Mouse (Mus musculus): ENCODE data around the gene Gas6. TPM values are rescaled to one million over a fixed set of nuclear protein-coding genes. Genes with fewer than 3 reads are reported as not detected.
A peak's percentile ranks its signal among the peaks of the same experiment; 100 is the strongest.

Gas6 gene
- polyA plus RNA-seq, 1 experiment from 2014 or later = 222 TPM

DNA sequence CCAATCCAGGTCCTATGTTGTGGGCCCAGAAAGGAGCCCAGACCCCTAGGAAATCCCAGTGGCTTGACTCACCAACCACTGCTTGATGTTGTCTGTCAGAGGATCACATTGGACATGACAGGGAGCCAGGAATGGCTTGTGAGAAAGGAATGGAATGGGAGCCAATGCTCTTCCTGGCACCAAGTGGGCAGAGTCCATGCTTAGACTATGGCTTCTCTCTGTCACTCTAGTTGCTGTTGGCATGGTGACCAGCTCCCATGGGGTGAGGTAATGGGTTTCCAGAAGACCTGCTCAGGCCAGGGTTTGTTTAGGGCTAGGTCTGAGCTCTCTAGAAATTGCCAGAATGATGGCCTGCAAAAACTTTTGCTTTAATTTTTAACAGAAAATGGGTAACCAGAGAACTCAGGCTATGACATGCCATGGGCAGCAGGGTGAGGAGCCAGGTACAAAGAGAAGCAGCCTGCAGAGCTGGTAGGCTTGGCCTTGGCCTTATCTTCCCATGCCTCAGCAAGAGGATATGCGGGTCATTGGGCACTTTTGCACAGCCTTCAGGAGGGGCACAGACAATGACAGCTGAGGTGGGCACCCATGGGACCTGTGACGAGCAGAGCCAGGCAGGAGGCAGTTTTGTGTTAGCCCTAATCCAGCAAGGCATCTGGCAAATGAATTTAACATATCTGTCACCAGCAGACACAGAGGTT lies 12.0 kb downstream of the Gas6 start:
- Histone ChIP-seq H3K4me2 (no peak overlapping the region), H3K4me1 (replicated peaks) (peaks cover 33% of the 10 kb centered on the region), H3K27me3 (no peaks in the 10 kb centered on the region), H3K9ac (no peak overlapping the region), H3K36me3 (peaks cover 51% of the 10 kb centered on the region), H3K4me3 (no peak overlapping the region), H3K27ac (no peak overlapping the region; the same call in 1 of the 2 replicates), H3K9me3 (replicated peaks) (no peaks in the 10 kb centered on the region)
- no peak for ATAC-seq (replicated peaks; ENCODE audit: insufficient number of reproducible peaks, insufficient read depth, low FRiP score, low read depth)
- 81% methylated on average over 2 of the region's 2 CpGs for WGBS

DNA sequence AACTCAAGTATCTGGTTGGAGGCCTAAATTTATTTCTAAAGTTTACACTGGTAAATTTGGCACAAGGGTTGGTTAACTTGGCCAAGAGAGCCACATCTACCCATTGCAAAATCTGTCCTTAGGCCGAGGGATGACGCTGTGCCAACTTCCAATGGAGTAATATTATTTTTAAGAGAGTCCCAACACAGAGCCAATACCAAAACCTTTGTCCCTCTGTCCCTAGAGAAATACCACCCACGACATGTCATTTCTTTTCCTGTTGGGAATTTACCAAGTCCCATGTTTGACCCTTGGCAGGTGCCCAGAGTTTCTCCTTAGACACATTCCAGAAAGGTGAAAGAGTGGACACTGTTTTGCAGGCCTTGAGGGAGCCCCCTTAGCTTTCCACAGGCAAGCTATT lies 12.7 kb downstream of the Gas6 start:
- Histone ChIP-seq H3K36me3 (peaks cover 58% of the 10 kb centered on the region), H3K27ac (no peak overlapping the region; the same call in 1 of the 2 replicates), H3K9me3 (replicated peaks) (no peaks in the 10 kb centered on the region), H3K9ac (no peak overlapping the region), H3K4me2 (no peak overlapping the region), H3K4me1 (replicated peaks) (peaks cover 27% of the 10 kb centered on the region), H3K27me3 (no peaks in the 10 kb centered on the region), H3K4me3 (no peak overlapping the region)
- ATAC-seq (replicated peaks; ENCODE audit: insufficient number of reproducible peaks, insufficient read depth, low FRiP score, low read depth) = no peak
- WGBS = 80% methylated on average over 3 of the region's 3 CpGs

DNA sequence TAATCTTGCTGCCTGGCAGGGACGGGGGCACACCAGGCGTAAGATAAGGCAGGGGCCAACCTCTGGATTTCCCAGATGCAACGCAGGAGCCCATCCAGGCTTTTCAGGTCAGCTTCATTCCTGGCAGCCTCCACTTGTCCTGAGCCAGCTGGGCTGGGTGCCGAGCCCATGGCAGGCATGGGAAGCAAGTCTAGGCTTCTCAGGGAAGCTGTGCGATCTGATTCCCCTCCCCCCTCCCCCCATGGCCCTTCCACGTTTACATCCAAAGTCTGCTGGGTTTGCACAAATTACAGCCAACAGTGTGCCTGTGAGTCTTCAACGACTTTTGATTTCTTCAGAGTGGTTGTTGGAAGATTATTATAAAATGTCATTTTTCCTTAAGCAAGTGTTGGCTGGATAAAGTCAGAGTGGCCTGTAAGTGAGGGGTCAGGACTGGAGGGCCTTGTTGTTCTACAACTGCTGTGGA lies 13.2 kb downstream of the Gas6 start:
- no peak for ATAC-seq (replicated peaks; ENCODE audit: insufficient number of reproducible peaks, insufficient read depth, low FRiP score, low read depth)

DNA sequence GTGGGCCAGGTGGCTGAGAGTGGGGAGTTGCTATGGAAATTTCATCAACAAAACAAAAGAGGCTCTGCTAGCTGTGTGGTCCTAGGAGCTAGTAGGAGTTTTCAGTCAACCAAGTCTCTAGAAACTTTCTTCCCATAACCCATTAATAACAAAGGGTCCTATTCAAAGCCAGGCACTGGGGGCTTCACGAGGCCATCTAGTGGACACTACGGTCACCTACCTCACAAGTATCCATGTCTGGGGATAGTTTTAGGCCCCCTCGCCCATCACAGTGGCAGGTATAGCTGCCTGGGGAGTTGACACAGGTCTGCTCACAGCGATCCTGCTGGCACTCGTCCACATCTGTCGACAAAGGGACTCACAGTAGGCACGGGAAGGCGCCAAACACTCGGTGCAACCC lies 18.4 kb downstream of the Gas6 start:
- no peaks in the 10 kb centered on the region for H3K27me3 ChIP-seq
- H3K4me1 ChIP-seq (replicated peaks) = peaks cover 18% of the 10 kb centered on the region
- H3K9ac ChIP-seq = no peak overlapping the region
- H3K36me3 ChIP-seq = peaks cover 69% of the 10 kb centered on the region
- H3K4me2 ChIP-seq = no peak overlapping the region
- ATAC-seq (replicated peaks; ENCODE audit: insufficient number of reproducible peaks, insufficient read depth, low FRiP score, low read depth) = no peak
- H3K27ac ChIP-seq = no peak overlapping the region; the same call in 1 of the 2 replicates
- 51% methylated on average over 9 of the region's 9 CpGs for WGBS
- H3K9me3 ChIP-seq (replicated peaks) = no peaks in the 10 kb centered on the region
- H3K4me3 ChIP-seq = no peak overlapping the region

More for the DNA sequence above, 13.2 kb downstream of the Gas6 start:
- no peak overlapping the region for H3K4me2 ChIP-seq
- no peaks in the 10 kb centered on the region for H3K9me3 ChIP-seq (replicated peaks)
- H3K9ac ChIP-seq = no peak overlapping the region
- no peaks in the 10 kb centered on the region for H3K27me3 ChIP-seq
- H3K4me3 ChIP-seq = no peak overlapping the region
- peaks cover 63% of the 10 kb centered on the region for H3K36me3 ChIP-seq
- 57% methylated on average over 7 of the region's 7 CpGs for WGBS
- peak overlapping the region; percentile 13; the same call in 1 of the 2 replicates for H3K27ac ChIP-seq
- H3K4me1 ChIP-seq (replicated peaks) = peaks cover 22% of the 10 kb centered on the region

DNA sequence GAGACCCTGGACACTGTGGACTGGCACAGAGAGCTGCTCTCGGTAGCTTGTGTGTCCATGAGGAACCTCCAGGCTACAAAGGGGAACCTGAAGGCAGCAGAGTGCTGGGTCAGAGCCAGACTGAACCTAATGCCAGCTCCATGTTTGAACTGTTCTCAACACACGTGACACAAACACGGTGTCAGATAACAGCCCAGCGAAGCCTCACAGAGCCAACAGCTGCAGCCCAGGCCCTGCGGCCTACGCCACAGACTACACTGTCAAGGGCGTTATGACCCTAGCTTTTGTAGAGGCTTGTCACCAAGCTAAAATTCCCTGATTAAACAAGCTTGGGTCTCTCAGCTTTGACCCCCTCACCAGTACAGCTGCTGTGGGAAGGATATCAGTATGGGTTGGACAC lies 22.0 kb downstream of the Gas6 start:
- ATAC-seq (replicated peaks; ENCODE audit: insufficient number of reproducible peaks, insufficient read depth, low FRiP score, low read depth) = peak; percentile 91
- WGBS = 48% methylated on average over 7 of the region's 7 CpGs

DNA sequence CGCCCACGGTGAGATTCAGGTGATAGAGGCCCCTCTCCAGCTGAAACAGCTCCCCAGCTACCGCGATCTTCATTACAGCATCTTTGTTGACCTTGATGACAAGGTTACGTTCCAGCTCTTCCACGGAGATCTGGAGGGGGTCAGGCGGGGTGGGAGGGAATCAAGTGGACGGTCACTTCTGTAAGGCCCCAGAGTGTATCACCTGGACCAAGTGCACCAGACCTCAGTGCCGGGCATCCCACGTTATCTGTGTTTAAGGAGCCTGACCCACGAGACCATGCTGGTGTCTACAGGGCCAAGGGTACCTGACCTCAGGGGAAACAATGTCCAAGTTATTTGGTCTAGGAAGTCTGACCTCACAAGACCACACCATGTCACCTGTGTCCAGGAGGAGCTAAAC lies 22.8 kb downstream of the Gas6 start:
- 68% methylated on average over 11 of the region's 11 CpGs for WGBS
- H3K36me3 ChIP-seq = peaks cover 80% of the 10 kb centered on the region
- no peak for ATAC-seq (replicated peaks; ENCODE audit: insufficient number of reproducible peaks, insufficient read depth, low FRiP score, low read depth)

More for the DNA sequence above, 22.0 kb downstream of the Gas6 start:
- peak overlapping the region; percentile 83 for H3K27ac ChIP-seq
- H3K27me3 ChIP-seq = no peaks in the 10 kb centered on the region
- no peak overlapping the region for H3K4me2 ChIP-seq
- H3K9ac ChIP-seq = no peak overlapping the region
- peaks cover 17% of the 10 kb centered on the region for H3K4me1 ChIP-seq (replicated peaks)
- H3K4me3 ChIP-seq = no peak overlapping the region
- H3K9me3 ChIP-seq (replicated peaks) = no peaks in the 10 kb centered on the region
- peaks cover 80% of the 10 kb centered on the region for H3K36me3 ChIP-seq

DNA sequence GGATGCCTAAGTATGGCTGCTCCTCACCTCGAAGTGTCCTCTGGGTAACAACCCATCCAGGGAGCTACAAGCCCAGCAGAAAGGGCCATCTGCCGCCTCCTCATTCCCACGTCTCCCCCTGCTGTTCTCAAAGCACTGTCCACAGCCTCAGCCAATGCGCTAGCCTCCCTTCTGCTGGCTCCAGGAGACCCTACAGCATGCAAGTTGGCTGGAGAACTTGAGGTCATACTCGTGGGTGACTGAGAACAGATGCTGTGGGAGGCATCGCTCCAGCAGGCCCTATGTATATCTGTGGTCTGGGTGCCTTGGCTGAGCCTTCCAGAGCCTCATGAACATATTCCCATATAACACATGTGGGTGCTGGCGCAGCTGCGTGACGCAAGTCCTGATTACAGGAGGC lies 25.6 kb downstream of the Gas6 start:
- H3K27me3 ChIP-seq = no peaks in the 10 kb centered on the region
- H3K36me3 ChIP-seq = peaks cover 70% of the 10 kb centered on the region
- WGBS = 81% methylated on average over 9 of the region's 9 CpGs
- peaks cover 17% of the 10 kb centered on the region for H3K4me1 ChIP-seq (replicated peaks)
- no peak overlapping the region for H3K9ac ChIP-seq
- H3K4me3 ChIP-seq = no peak overlapping the region
- ATAC-seq (replicated peaks; ENCODE audit: insufficient number of reproducible peaks, insufficient read depth, low FRiP score, low read depth) = no peak
- H3K27ac ChIP-seq = no peak overlapping the region
- H3K9me3 ChIP-seq (replicated peaks) = no peaks in the 10 kb centered on the region
- H3K4me2 ChIP-seq = no peak overlapping the region

More for the DNA sequence above, 22.8 kb downstream of the Gas6 start:
- no peak overlapping the region for H3K9ac ChIP-seq
- no peaks in the 10 kb centered on the region for H3K9me3 ChIP-seq (replicated peaks)
- no peak overlapping the region for H3K4me2 ChIP-seq
- no peaks in the 10 kb centered on the region for H3K27me3 ChIP-seq
- peak overlapping the region; percentile 83; the same call in 1 of the 2 replicates for H3K27ac ChIP-seq
- no peak overlapping the region for H3K4me3 ChIP-seq
- H3K4me1 ChIP-seq (replicated peaks) = peaks cover 17% of the 10 kb centered on the region

DNA sequence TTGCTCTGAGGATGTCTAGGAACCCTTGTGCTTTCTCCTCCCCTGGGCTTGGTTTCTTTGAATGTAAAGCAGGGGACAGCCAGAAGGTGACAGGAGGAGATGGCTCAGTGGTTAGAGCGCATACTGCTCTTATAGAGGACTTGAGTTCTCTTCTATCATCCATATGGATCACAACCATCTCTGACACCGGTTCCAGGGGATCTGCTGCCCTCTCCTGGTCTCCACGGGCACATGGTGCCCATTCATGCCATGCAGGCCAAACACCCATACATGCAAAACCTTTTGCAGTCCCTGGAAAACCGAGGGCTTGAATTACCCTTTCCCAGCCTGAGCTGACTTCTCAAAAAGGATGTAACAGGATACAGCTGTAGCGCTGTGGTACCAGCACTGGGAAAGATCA lies 27.3 kb downstream of the Gas6 start:
- Histone ChIP-seq H3K4me3 (no peak overlapping the region), H3K4me2 (no peak overlapping the region), H3K27ac (no peak overlapping the region), H3K4me1 (replicated peaks) (peaks cover 10% of the 10 kb centered on the region), H3K9me3 (replicated peaks) (no peaks in the 10 kb centered on the region), H3K36me3 (peaks cover 61% of the 10 kb centered on the region), H3K9ac (no peak overlapping the region), H3K27me3 (no peaks in the 10 kb centered on the region)
- 59% methylated on average over 5 of the region's 5 CpGs for WGBS
- ATAC-seq (replicated peaks; ENCODE audit: insufficient number of reproducible peaks, insufficient read depth, low FRiP score, low read depth) = no peak

DNA sequence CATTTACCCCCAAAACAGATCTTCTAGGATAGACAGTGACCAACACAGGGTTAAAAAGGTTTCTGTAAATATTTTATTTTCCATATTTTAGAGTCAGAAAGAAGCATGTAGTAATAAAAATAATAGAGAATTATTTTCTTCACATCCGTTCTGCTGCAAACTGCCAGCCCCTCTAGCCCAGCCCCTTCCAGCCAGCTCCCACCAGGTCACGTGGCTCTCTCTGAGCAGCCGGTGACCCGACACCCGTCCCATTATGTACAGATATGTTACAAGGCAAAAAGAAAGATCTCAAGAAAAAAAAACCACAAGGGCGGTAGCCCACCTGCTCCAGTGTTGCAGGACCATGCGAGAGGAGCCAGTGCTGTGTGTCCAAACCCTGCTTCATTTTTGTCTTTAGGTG lies 29.0 kb downstream of the Gas6 start:
- 56% methylated on average over 7 of the region's 7 CpGs for WGBS

DNA sequence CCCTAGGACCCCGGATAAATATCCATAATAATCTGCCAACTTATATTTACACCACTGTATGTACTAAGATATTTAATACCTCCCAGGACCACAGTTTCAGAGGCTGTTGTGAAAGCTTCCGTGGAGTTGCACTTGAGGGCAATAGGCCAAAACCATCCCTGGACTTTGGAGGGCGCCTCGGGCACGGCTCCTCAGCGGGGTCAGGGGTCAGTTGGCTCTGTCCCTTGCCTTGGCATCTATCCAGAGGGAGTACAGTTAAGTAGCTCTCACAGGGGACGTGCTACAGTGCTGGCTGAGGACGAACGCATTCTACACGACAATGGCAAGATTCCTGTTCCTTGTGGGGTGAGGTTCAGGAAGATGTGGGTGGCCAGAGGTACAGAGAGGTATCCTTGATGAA lies 31.9 kb downstream of the Gas6 start:
- no peaks in the 10 kb centered on the region for H3K27me3 ChIP-seq
- no peaks in the 10 kb centered on the region for H3K9me3 ChIP-seq (replicated peaks)
- H3K36me3 ChIP-seq = peaks cover 23% of the 10 kb centered on the region
- peaks cover 7% of the 10 kb centered on the region for H3K4me1 ChIP-seq (replicated peaks)
- no peak overlapping the region for H3K27ac ChIP-seq
- no peak overlapping the region for H3K4me2 ChIP-seq
- ATAC-seq (replicated peaks; ENCODE audit: insufficient number of reproducible peaks, insufficient read depth, low FRiP score, low read depth) = no peak
- H3K9ac ChIP-seq = no peak overlapping the region
- no peak overlapping the region for H3K4me3 ChIP-seq
- WGBS = 49% methylated on average over 10 of the region's 10 CpGs

More for the DNA sequence above, 29.0 kb downstream of the Gas6 start:
- peaks cover 7% of the 10 kb centered on the region for H3K4me1 ChIP-seq (replicated peaks)
- no peak for ATAC-seq (replicated peaks; ENCODE audit: insufficient number of reproducible peaks, insufficient read depth, low FRiP score, low read depth)
- H3K36me3 ChIP-seq = peaks cover 50% of the 10 kb centered on the region
- no peak overlapping the region for H3K4me2 ChIP-seq
- H3K9ac ChIP-seq = no peak overlapping the region
- no peak overlapping the region for H3K4me3 ChIP-seq
- H3K9me3 ChIP-seq (replicated peaks) = no peaks in the 10 kb centered on the region
- no peaks in the 10 kb centered on the region for H3K27me3 ChIP-seq
- no peak overlapping the region for H3K27ac ChIP-seq

DNA sequence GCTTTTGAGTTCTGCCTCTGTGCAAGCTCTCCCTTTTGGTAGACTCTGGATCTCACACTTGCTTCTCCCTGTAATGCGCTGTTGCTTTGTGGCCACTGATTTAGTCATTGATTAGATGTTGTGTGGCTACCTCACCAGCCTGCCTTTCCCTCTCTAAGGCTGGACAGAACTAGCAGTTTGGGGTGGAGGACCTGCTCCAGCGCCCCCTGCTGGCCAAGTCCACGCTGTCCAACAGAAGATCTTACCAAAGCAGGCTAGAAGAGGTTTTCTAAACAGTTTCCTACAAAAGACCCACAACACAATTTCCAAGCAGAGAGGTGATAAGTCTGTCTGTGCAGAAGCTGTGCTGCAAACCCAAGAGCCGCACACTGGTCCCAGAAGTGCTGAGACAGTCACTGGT lies 32.4 kb downstream of the Gas6 start:
- H3K4me1 ChIP-seq (replicated peaks) = peaks cover 7% of the 10 kb centered on the region
- WGBS = 32% methylated on average over 4 of the region's 4 CpGs
- H3K36me3 ChIP-seq = peaks cover 18% of the 10 kb centered on the region
- H3K9me3 ChIP-seq (replicated peaks) = no peaks in the 10 kb centered on the region
- ATAC-seq (replicated peaks; ENCODE audit: insufficient number of reproducible peaks, insufficient read depth, low FRiP score, low read depth) = no peak
- H3K4me3 ChIP-seq = no peak overlapping the region
- H3K27ac ChIP-seq = no peak overlapping the region
- H3K27me3 ChIP-seq = no peaks in the 10 kb centered on the region
- H3K4me2 ChIP-seq = no peak overlapping the region
- no peak overlapping the region for H3K9ac ChIP-seq
